Mouse (Mus musculus): ENCODE data around the gene Mrpl55. TPM values are rescaled to one million over a fixed set of nuclear protein-coding genes. Genes with fewer than 3 reads are reported as not detected.
"Not testable (repeated sequence)": the region's sequence is repeated elsewhere in the genome, so short reads cannot be mapped to it uniquely, and the experiment has no call there.

Gene Mrpl55
- polyA plus RNA-seq, 1 experiment = 44.7 TPM

GRCm38 (mm10) chr11:59201216-59202002 is 877 bp upstream of the Mrpl55 start:
- peaks cover under 1% of the 10 kb centered on the region for H3K27me3 ChIP-seq (ENCODE audit: control insufficient read depth, insufficient read depth, insufficient read length)
- H3K36me3 ChIP-seq (ENCODE audit: control insufficient read depth, insufficient read depth) = peaks cover 16% of the 10 kb centered on the region
- peak overlapping the region; percentile 59 for H3K4me3 ChIP-seq (ENCODE audit: insufficient read depth, poor library complexity, severe bottlenecking)
- peak overlapping the region; percentile 67 for H3ac ChIP-seq (ENCODE audit: control insufficient read depth, insufficient read length, low read depth)
- H3K79me2 ChIP-seq (ENCODE audit: control insufficient read depth, insufficient read depth) = peaks cover 8% of the 10 kb centered on the region
- H3K79me3 ChIP-seq (ENCODE audit: low read depth) = peaks cover 4% of the 10 kb centered on the region
- TF ChIP-seq CEBPB (IDR thresholded peaks at IDR 0.05; ENCODE audit: low read depth) (no peak), CTCF (IDR thresholded peaks at IDR 0.05; ENCODE audit: control insufficient read depth, insufficient read depth, insufficient read length) (no peak), USF1 (IDR thresholded peaks at IDR 0.05; ENCODE audit: low read depth) (no peak), MYOG (IDR thresholded peaks at IDR 0.05; ENCODE audit: control insufficient read depth, extremely low read depth, insufficient read length) (no peak), MYOD1 (IDR thresholded peaks at IDR 0.05; ENCODE audit: control insufficient read depth, insufficient read length, low read depth) (no peak), FOSL1 (IDR thresholded peaks at IDR 0.05; ENCODE audit: insufficient read depth, low read length, poor library complexity, severe bottlenecking) (no peak), MAX (IDR thresholded peaks at IDR 0.05) (no peak)

- TF ChIP-seq MAX (IDR thresholded peaks at IDR 0.05) (peak; percentile 12), CTCF (IDR thresholded peaks at IDR 0.05; ENCODE audit: control insufficient read depth, insufficient read depth, insufficient read length) (no peak)
- H3K27me3 ChIP-seq (ENCODE audit: control insufficient read depth, insufficient read depth, insufficient read length) = no peaks in the 10 kb centered on the region
- peaks cover 56% of the 10 kb centered on the region for H3K36me3 ChIP-seq (ENCODE audit: control insufficient read depth, insufficient read depth)
- H3K79me3 ChIP-seq (ENCODE audit: low read depth) = peaks cover 13% of the 10 kb centered on the region
- H3ac ChIP-seq (ENCODE audit: control insufficient read depth, insufficient read length, low read depth) = peak within 1 kb of the TSS; percentile 67
- peaks cover 50% of the 10 kb centered on the region for H3K79me2 ChIP-seq (ENCODE audit: control insufficient read depth, insufficient read depth)
- peak within 1 kb of the TSS; percentile 80 for H3K4me3 ChIP-seq (ENCODE audit: insufficient read depth, poor library complexity, severe bottlenecking)
These were observed 6.0 kb downstream of the Mrpl55 start, which contains the start of gene 2310033P09Rik for GRCm38 (mm10) chr11:59208153-59208831. 2310033P09Rik (plus strand) TSS chr11:59208321.

GRCm38 (mm10) chr11:59209003-59209441 is 6.7 kb downstream of the Mrpl55 start:
- TF ChIP-seq USF1 (IDR thresholded peaks at IDR 0.05; ENCODE audit: low read depth) (no peak), MAX (IDR thresholded peaks at IDR 0.05) (no peak), CTCF (IDR thresholded peaks at IDR 0.05; ENCODE audit: control insufficient read depth, insufficient read depth, insufficient read length) (peak; percentile 81), MYOG (IDR thresholded peaks at IDR 0.05; ENCODE audit: control insufficient read depth, extremely low read depth, insufficient read length) (no peak)
- peak overlapping the region; percentile 80 for H3K4me3 ChIP-seq (ENCODE audit: insufficient read depth, poor library complexity, severe bottlenecking)
- peaks cover 64% of the 10 kb centered on the region for H3K36me3 ChIP-seq (ENCODE audit: control insufficient read depth, insufficient read depth)
- H3K27me3 ChIP-seq (ENCODE audit: control insufficient read depth, insufficient read depth, insufficient read length) = no peaks in the 10 kb centered on the region
- peaks cover 20% of the 10 kb centered on the region for H3K79me3 ChIP-seq (ENCODE audit: low read depth)
- peaks cover 57% of the 10 kb centered on the region for H3K79me2 ChIP-seq (ENCODE audit: control insufficient read depth, insufficient read depth)
- peak overlapping the region; percentile 9 for H3ac ChIP-seq (ENCODE audit: control insufficient read depth, insufficient read length, low read depth)

- peaks cover 63% of the 10 kb centered on the region for H3K79me2 ChIP-seq (ENCODE audit: control insufficient read depth, insufficient read depth)
- peaks cover 67% of the 10 kb centered on the region for H3K36me3 ChIP-seq (ENCODE audit: control insufficient read depth, insufficient read depth)
- no peaks in the 10 kb centered on the region for H3K27me3 ChIP-seq (ENCODE audit: control insufficient read depth, insufficient read depth, insufficient read length)
- TF ChIP-seq USF1 (IDR thresholded peaks at IDR 0.05; ENCODE audit: low read depth) = no peak
- TF ChIP-seq CTCF (IDR thresholded peaks at IDR 0.05; ENCODE audit: control insufficient read depth, insufficient read depth, insufficient read length) = no peak
- no peak for TF ChIP-seq MYOG (IDR thresholded peaks at IDR 0.05; ENCODE audit: control insufficient read depth, extremely low read depth, insufficient read length)
- no peak for TF ChIP-seq MAX (IDR thresholded peaks at IDR 0.05)
- TF ChIP-seq CEBPB (IDR thresholded peaks at IDR 0.05; ENCODE audit: low read depth) = no peak
- H3K4me3 ChIP-seq (ENCODE audit: insufficient read depth, poor library complexity, severe bottlenecking) = no peak overlapping the region
- H3ac ChIP-seq (ENCODE audit: control insufficient read depth, insufficient read length, low read depth) = no peak overlapping the region
- H3K79me3 ChIP-seq (ENCODE audit: low read depth) = peaks cover 26% of the 10 kb centered on the region
These were observed 7.3 kb downstream of the Mrpl55 start for GRCm38 (mm10) chr11:59209580-59209979.

GRCm38 (mm10) chr11:59210020-59210419 is 7.7 kb downstream of the Mrpl55 start:
- peaks cover 30% of the 10 kb centered on the region for H3K79me3 ChIP-seq (ENCODE audit: low read depth)
- H3K27me3 ChIP-seq (ENCODE audit: control insufficient read depth, insufficient read depth, insufficient read length) = no peaks in the 10 kb centered on the region
- no peak overlapping the region for H3K4me3 ChIP-seq (ENCODE audit: insufficient read depth, poor library complexity, severe bottlenecking)
- peaks cover 67% of the 10 kb centered on the region for H3K79me2 ChIP-seq (ENCODE audit: control insufficient read depth, insufficient read depth)
- H3K36me3 ChIP-seq (ENCODE audit: control insufficient read depth, insufficient read depth) = peaks cover 68% of the 10 kb centered on the region
- no peak for TF ChIP-seq MYOD1 (IDR thresholded peaks at IDR 0.05; ENCODE audit: control insufficient read depth, insufficient read length, low read depth)
- TF ChIP-seq MYOG (IDR thresholded peaks at IDR 0.05; ENCODE audit: control insufficient read depth, extremely low read depth, insufficient read length) = no peak
- no peak for TF ChIP-seq MAX (IDR thresholded peaks at IDR 0.05)
- TF ChIP-seq CTCF (IDR thresholded peaks at IDR 0.05; ENCODE audit: control insufficient read depth, insufficient read depth, insufficient read length) = no peak
- no peak for TF ChIP-seq CEBPB (IDR thresholded peaks at IDR 0.05; ENCODE audit: low read depth)
- no peak for TF ChIP-seq USF1 (IDR thresholded peaks at IDR 0.05; ENCODE audit: low read depth)
- no peak for TF ChIP-seq FOSL1 (IDR thresholded peaks at IDR 0.05; ENCODE audit: insufficient read depth, low read length, poor library complexity, severe bottlenecking)
- H3ac ChIP-seq (ENCODE audit: control insufficient read depth, insufficient read length, low read depth) = no peak overlapping the region

- peaks cover 45% of the 10 kb centered on the region for H3K79me3 ChIP-seq (ENCODE audit: low read depth)
- H3K36me3 ChIP-seq (ENCODE audit: control insufficient read depth, insufficient read depth) = peaks cover 71% of the 10 kb centered on the region
- H3K27me3 ChIP-seq (ENCODE audit: control insufficient read depth, insufficient read depth, insufficient read length); H3ac ChIP-seq (ENCODE audit: control insufficient read depth, insufficient read length, low read depth); H3K4me3 ChIP-seq (ENCODE audit: insufficient read depth, poor library complexity, severe bottlenecking): not testable (repeated sequence)
- peaks cover 83% of the 10 kb centered on the region for H3K79me2 ChIP-seq (ENCODE audit: control insufficient read depth, insufficient read depth)
These were observed 9.3 kb downstream of the Mrpl55 start for GRCm38 (mm10) chr11:59211561-59211960.

GRCm38 (mm10) chr11:59212320-59212719 is 10.0 kb downstream of the Mrpl55 start:
- peaks cover 76% of the 10 kb centered on the region for H3K36me3 ChIP-seq (ENCODE audit: control insufficient read depth, insufficient read depth)
- H3K79me3 ChIP-seq (ENCODE audit: low read depth) = peaks cover 53% of the 10 kb centered on the region
- not testable (repeated sequence) for H3ac ChIP-seq (ENCODE audit: control insufficient read depth, insufficient read length, low read depth); H3K27me3 ChIP-seq (ENCODE audit: control insufficient read depth, insufficient read depth, insufficient read length); H3K4me3 ChIP-seq (ENCODE audit: insufficient read depth, poor library complexity, severe bottlenecking)
- peaks cover 90% of the 10 kb centered on the region for H3K79me2 ChIP-seq (ENCODE audit: control insufficient read depth, insufficient read depth)
